Mouse (Mus musculus) brown adipose tissue, adult 24 weeks (tissue): ENCODE measurements around the gene Unc119b. TPM values are rescaled to one million over a fixed set of nuclear protein-coding genes. Genes with fewer than 3 reads are reported as not detected.
"Not testable (repeated sequence)": the region's sequence is repeated elsewhere in the genome, so short reads cannot be mapped to it uniquely, and the experiment has no call there.

ENCODE experiments used
- H3K27ac ChIP-seq: fragments of 200-500 bp; replicated peaks from 2 replicates; pipeline ENCODE4 v1.5.1; 2012; ENCODE audit warnings: low read depth, mild to moderate bottlenecking, low read length
- H3K4me1 ChIP-seq: fragments of 200-500 bp; 2 replicates; pipeline ENCODE4 v1.6.1; 2012; ENCODE audit warnings: low read length, mixed read lengths; ENCODE audit not compliant: control insufficient read depth, insufficient read depth, insufficient read length
- H3K4me3 ChIP-seq: fragments of 200-500 bp; 2 replicates; pipeline ENCODE4 v1.5.1; 2012; ENCODE audit warnings: low read depth, mild to moderate bottlenecking, low read length, moderate library complexity; ENCODE audit not compliant: insufficient read depth
- polyA plus RNA-seq: library from polyadenylated mRNA; stranded (reverse); fragments of >200 nt; gene quantifications from 2 replicates; pipeline ENCODE4 v1.2.4, GENCODE M21; 2012; ENCODE audit not compliant: missing spikeins, insufficient read depth, insufficient read length

Gene Unc119b
- polyA plus RNA-seq = 9.4 and 11.0 TPM in 2 replicates

DNA sequence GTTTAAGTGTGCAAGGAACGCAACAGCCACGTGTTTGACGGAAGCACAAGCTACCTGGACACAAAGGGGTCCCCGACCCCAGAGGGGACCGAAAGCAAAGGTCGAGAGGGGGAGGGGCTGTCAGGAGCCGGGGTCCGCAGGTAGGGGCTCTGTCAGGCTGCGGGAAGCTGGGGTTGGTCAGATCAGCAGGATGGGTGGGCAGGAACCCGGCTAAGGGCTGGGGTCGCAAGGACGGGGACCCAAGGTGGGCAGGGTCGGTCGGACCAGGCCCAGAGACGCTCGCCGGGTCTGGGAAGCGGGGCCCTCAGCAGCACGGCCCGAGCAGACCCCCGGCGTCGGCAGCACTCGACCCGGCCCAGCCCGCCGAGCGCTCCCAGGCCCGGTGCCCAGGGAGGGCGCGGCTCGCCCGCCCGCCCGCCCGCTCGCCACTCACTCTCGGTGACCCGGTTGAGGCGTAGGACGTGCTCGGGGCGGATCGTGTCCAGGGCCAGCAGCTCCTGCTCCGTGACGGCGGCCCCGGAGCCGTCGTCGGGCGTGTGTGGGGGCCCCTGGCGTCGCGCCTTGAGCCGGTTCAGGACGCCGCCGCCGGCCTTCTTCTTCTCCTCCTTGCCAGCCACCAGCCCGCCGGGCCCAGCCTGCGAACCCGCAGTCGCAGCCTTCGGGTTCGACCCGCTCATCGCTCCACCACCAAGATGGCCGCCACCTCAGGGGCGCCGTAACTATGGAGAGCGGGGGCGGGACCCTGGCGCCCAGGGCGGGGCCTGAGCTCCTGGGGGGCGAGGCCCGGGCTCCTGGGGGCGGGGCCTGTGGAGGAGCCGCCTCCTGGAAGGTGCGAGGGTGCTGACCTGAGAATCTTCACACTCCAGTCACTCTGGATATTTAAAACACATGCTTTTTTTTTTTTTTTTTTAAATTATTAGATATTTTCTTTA, at the start of gene Unc119b:
TSS of gene Unc119b (minus strand) at position 742 of the 932 bp plus-strand sequence.
- Histone ChIP-seq H3K4me3 (peak within 1 kb of the TSS; percentile 84), H3K4me1 (peaks cover 11% of the 10 kb centered on the region), H3K27ac (peak within 1 kb of the TSS; percentile 39)

DNA sequence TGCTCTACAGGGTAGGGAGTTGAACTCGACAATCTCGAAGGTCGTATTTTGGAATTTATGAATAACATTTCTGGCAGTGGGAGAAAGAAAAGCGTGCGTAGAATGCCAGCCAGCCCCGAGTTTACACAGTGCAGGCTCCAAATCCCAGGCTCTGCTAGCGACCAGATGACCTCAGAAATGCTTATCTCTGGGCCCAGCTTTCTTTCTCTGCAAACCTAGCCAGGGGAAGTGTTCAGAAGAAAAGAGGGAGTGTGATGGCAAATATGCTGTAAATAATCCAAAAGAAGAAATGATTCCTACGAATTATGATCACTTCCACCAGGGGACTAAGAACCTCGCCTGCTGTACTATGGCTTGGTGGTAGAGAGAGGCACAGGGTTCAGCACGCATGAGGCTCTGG, 48.7 kb upstream of the Unc119b start:
- Histone ChIP-seq H3K4me1 (no peaks in the 10 kb centered on the region), H3K4me3 (no peak overlapping the region), H3K27ac (no peak overlapping the region)

DNA sequence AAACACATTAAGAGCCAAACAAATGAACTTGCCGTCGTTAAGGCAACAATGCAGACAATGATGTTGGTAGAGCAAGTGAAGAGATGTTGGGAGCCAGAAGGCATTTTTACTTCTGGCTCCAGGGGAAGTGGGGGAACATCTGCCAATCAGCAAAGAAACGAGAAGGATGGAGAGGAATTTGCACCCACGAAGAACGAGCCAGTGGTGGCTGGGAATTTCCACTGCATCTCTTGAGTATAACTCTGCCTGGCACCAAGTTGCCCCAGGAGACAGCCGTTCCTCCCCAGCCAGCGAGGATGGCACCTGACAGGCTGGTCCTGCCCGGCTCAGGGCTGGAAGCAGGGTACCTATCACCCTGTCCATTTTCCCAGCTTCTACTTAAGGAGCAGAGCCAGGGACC, 48.1 kb upstream of the Unc119b start:
- Histone ChIP-seq H3K4me3 (no peak overlapping the region), H3K27ac (no peak overlapping the region), H3K4me1 (no peaks in the 10 kb centered on the region)

DNA sequence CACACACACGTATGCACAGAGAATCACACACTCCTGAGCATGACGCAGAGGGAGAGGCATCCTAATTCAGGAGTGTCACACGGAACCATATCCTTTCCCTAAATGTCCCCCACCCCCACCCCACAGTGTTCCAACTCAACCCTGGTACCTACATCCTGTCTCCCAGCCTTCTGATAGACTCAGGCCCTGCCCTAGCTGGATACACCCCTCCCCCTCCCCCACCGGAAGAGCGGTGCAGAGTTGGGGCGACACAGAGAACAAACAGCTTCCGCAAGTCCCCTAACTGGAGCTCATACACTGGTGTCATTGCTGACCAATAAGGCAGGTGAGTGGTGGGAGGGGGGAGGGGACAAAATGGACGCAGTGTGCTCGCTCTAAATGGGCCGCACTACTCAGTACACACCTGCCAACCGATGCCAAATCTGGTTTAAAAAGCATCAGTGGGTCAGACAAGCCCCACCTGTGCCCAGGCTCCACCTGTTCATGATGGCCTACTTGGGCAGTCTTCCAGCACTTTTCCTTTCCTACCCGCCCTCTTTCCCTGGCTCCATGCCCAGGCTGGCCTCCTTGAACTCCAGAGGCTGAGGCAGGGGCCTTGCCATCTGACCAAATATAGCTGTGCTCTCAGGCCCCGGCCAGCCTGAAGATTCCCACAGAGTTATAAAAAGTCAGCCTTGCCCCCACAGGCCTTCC, 46.6 kb upstream of the Unc119b start:
- Histone ChIP-seq H3K4me3 (no peak overlapping the region), H3K4me1 (no peaks in the 10 kb centered on the region), H3K27ac (no peak overlapping the region)

DNA sequence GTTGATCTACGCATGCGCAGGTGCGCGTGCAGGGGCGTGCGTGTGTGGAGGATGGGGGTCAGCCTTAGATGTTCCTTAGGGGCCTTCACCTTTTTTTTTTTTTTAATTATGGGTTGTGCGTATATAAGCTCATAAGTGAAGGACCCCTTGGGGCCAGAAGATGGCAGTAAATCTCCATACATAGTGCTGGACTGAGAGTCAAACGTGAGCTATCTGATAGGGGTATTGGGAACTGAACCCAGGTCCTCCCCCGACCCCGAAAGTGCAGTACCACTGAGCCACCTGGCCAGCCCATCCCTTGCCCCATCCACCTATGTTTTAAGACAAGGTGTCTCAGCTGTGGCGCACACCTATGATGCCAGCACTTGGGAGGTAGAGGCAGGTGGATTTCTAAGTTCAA, 44.8 kb upstream of the Unc119b start:
- H3K4me3 ChIP-seq = no peak overlapping the region
- no peak overlapping the region for H3K27ac ChIP-seq
- no peaks in the 10 kb centered on the region for H3K4me1 ChIP-seq

DNA sequence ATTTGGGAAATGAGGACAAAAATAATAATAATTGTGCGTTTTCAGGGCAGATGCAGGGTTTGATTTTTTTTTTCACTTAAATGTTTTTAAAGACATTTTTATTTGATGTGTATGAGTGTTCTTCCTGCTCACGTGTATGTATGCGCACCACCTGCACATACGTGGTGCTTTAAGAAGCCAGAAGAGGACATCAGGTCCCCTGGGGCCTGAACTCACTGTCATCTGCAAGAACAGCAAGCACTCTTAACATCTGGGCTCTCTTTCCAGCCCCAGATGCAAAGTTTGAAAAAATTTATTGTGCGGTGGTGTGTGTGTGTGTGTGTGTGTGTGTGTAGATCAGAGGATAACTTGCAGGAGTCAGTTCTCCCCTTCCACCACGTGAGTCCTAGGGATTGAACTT, 43.1 kb upstream of the Unc119b start:
- Histone ChIP-seq H3K4me1 (no peaks in the 10 kb centered on the region), H3K27ac (no peak overlapping the region), H3K4me3 (no peak overlapping the region)

DNA sequence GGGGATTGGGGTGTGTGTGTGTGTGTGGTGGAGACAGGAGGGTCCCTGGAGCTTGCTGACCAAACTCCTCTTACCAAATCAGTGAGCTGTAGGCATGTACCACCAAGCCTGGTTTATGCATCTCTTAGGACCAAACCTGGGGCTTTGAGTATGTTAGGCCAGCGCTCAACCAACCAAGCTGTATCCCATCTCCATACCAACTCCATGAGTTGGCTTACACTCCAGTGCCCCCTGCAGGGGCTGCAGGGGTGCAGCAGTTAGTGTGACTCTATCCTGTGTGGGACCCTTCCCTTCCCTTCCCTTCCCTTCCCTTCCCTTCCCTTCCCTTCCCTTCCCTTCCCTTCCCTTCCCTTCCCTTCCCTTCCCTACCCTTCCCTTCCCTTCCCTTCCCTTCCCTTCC, 39.8 kb upstream of the Unc119b start:
- Histone ChIP-seq H3K4me1 (no peaks in the 10 kb centered on the region), H3K4me3 (no peak overlapping the region), H3K27ac (no peak overlapping the region)

DNA sequence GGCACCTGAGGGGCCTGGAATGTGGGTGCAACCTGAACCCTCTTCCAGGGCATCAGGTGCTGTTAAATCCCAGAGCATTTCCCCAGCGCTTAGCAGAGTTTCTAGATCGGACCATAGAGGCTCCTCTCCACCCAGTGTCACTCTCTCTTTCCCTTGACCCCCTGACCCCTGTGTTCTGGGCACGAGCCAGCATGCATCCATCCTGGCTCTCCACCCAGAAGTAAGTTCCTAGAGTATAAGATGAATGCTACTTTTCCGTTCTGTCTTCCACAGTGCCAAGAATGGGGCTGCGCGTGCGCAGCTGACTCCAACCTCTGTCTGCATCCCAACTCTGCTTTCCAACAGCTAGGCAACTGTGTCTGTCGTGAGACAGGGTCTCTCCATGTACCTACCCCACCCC, 35.4 kb upstream of the Unc119b start:
- Histone ChIP-seq H3K4me3 (no peak overlapping the region), H3K27ac (no peak overlapping the region), H3K4me1 (peaks cover 10% of the 10 kb centered on the region)

DNA sequence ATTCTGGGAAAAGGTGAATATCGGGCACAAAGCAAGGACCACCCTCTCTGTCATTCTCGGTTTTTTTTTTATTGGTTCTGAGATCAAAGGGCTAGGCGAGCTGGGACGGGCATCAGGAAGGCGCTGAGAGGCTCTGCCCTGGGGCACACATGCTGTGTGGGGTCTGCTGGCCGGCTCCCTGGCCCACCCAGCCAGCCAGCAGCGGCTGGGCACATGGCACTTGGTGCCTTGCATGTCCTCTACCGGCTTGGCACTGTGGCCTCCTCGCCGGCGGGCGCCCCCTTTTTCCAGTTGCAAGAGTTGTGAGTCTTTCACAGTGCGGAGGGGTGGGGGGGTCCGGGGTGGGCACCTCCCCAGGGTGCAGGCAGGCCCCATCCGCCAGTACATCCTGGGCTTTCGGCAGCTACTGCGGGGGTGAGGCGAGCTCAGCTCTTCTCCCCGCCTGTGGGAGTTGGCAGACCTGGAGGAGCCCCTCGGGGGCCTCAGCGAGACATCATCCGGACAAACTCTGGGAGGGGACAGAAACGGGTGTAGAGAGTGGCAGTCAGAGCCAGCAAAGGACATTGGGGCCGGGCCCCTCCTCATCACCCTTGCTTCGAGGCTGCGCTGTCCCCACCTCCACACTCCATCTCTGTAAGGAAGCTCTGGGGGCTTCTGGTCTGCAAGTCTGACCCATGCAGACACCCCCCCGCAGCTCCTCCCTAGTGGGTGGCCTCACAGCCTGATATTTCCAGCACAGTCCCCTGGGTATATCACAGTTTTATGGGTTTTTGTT, 34.1 kb upstream of the Unc119b start:
- Histone ChIP-seq H3K4me1 (peaks cover 10% of the 10 kb centered on the region), H3K27ac (no peak overlapping the region)

DNA sequence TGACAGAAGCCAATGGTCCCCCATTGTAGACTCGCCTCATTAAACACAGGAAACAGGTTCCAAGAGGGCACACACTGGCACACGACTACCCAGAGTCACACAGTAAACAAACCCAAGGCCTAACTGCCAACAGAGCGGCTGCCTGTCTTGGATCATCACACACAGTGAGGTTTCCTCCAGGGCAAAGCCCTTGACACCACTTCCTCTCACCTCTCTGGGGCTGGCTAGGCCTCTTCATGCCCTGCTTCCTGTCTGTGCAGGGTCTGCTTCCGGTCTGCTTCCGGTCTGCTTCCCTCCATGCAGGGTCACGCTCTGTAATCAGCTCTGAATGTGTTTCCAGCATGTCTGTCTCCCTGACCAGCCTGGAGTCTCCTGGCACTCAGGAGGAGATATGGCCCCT, 32.6 kb upstream of the Unc119b start:
- Histone ChIP-seq H3K4me3 (no peak overlapping the region), H3K27ac (0 out of 2 replicates have a peak overlapping the region, but pooled peaks have one; percentile 21), H3K4me1 (peaks cover 12% of the 10 kb centered on the region)

More for the DNA sequence above, 34.1 kb upstream of the Unc119b start:
- no peak overlapping the region for H3K4me3 ChIP-seq

DNA sequence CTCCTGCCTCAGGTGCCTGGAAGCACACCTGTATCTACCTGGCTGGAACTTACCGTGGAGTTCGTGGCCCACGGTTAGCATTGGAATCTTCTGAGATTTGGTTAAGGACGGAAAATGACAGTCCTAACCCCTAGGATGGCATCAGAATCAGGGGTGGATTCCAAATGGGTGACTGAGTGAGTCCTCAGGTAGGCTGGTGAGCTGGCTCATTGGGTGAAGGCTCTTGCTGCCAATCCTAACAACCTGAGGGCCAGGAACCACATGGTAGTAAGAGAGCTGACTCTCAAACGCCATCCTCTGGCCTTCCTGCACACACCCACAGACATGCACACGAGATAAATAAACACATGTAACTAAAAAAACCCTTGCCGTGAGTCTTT, 32.0 kb upstream of the Unc119b start:
- no peak overlapping the region for H3K4me3 ChIP-seq
- peaks cover 16% of the 10 kb centered on the region for H3K4me1 ChIP-seq
- H3K27ac ChIP-seq = no peak overlapping the region

DNA sequence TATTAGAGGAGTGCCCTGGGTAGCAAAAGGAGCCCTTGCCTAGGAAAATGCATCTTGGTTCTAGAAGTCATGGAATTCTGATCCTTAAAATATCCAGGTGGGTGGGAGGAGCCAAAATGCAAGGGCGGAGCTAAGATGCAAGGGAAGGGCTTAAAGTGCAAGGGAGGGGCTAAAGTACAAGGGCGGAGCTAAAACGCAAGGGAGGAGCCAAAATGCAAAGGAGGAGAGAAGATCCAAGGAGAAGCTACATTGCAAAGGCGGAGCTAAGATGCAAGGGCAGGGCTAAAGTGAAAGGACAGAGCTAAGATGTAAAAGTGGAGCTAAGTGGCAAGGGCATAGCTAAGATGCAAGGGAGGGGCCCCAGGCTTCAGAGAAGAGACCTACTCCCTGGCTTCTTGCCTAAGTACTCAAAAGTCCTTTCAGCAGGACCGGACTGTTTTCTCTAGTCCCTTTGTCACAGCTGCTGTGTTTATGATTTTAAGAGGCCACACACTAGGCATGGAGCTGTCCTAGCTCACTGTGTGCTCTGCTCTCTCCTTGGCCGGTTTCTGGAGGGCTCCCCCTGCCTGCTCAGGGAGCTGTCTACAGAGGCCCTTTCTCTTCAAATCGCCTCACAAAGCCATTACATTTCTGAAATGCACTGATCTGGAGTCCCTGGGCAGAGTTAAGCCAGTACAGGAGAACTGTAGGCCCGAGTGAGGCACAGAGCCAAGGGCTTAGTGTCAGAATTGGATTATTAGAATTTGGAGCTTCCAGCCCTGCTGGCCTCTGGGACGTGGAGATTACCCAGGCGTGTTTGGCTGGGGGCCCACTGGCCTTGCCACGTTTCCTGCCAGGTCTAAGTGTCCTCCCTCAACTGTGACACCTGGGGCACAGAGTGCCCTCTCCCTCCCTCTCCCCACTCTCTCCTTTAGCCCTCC, 31.4 kb upstream of the Unc119b start:
- Histone ChIP-seq H3K4me1 (peaks cover 18% of the 10 kb centered on the region), H3K4me3 (no peak overlapping the region), H3K27ac (no peak overlapping the region)

DNA sequence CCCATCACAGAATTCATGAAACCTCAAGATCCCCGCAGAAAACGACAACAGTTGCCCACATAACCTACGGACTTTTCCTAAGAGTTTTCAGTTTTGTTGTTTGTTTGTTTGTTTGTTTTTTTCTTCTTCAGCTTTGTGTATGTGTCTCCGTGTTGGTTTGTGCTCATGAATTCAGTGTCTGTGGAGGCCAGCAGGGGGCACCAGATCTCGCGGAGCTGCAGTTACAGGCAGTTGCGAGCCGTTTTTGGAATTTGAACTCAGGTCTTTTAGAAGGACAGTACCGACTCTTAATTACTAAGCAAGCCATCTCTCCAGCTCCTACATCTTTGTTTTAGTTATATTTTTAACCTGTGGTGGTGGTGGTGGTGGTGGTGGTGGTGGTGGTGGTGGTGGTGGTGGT, 30.6 kb upstream of the Unc119b start:
- peaks cover 18% of the 10 kb centered on the region for H3K4me1 ChIP-seq
- no peak overlapping the region for H3K4me3 ChIP-seq
- no peak overlapping the region for H3K27ac ChIP-seq

DNA sequence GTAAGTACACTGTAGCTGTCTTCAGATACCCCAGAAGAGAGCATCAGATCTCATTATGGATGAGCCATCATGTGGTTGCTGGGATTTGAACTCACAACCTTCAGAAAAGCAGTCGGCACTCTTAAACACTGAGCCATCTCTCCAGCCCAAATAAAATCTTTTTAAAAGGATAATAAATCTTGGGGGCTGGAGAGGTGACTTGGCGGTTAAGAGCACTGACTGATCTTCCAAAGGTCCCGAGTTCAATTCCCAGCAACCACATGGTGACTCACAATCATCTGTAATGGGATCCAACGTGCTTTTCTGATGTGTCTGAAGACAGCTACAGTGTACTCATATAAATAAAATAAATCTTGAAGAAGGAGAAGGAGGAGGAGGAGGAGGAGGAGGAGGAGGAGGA, 29.7 kb upstream of the Unc119b start:
- peaks cover 25% of the 10 kb centered on the region for H3K4me1 ChIP-seq
- not testable (repeated sequence) for H3K4me3 ChIP-seq, H3K27ac ChIP-seq
